Mouse (Mus musculus) 3134 (cell line): ENCODE results near the gene Smad3.

Source experiments
- DNase-seq: peaks from one replicate; pipeline ENCODE4 v3.0.0-alpha.2; 2011; ENCODE audit warnings: low spot score; ENCODE audit not compliant: insufficient read length; ENCODE audit errors: extremely low read depth

Gene Smad3

GRCm38 (mm10) chr9:63668621-63669020, 89.2 kb downstream of the Smad3 start:
- no peak for DNase-seq

- no peak for DNase-seq
Observed at GRCm38 (mm10) chr9:63667373-63667724, 90.4 kb downstream of the Smad3 start.

- peak; percentile 73 for DNase-seq
Observed at GRCm38 (mm10) chr9:63666612-63667372, 91.0 kb downstream of the Smad3 start.

- peak; percentile 78 for DNase-seq
Observed at GRCm38 (mm10) chr9:63664792-63665646, 92.8 kb downstream of the Smad3 start.

DNA sequence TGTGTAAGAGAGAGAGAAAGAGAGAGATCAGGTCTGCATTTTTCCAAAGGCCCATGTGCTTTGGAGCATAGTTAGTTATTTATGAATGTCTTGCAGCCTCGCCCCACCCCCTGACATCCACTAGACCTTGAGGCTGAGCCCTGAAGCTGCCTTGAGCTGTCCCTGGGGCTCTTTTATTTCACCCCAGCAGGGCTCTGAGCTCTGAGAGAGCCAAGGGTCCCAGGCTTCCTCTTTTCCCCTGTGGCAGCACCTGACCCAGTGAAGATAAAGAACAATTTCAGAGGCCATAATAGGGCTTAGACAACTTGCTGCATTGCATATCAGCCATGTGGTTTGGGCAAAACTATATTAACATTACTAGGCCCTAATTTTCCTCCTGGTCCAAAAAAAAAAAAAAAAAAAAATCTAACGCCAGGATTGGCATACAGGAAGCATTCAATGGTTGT, 93.5 kb downstream of the Smad3 start:
- DNase-seq, result no peak

DNA sequence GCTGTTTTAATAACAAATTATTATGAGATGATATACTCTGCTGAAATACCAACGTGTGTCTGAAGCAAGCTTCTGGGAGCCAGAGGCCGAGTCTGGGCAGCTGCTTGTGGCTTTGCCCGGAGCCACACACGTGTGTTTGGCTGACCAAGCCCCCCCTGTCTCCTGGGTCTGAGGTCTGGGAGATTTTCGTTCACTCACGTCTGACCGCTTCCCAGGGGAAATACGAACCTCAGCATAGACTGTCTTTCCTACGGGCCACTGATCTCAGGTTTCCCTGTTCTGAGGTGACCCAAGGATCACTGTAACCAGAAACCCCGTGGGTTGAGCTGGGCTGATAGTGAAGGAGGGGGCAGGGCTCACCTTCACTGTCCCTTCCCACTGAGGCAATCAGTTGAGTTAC, 94.6 kb downstream of the Smad3 start:
- DNase-seq, result no peak

DNA sequence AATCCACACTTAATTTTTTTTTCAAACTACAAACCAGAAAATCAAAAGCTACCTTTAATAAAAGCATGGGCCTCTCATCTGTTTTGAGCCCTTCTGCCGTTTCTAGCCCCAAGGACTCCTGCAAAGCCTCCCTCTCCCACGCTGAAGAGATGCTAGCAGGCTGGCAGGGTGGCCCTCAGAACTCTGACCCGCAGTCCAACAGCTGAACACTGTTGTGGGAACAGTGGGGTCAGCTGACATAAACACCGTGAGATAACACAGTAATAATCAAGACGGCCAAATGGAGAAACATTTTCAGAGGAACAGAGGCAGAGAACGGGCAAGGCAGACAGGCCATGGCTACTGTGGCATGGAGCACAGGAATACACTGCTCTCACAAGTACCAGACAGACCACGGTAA, 95.0 kb downstream of the Smad3 start:
- DNase-seq, result no peak

- no peak for DNase-seq
Observed at GRCm38 (mm10) chr9:63660691-63661090, 97.1 kb downstream of the Smad3 start.

- no peak for DNase-seq
Observed at GRCm38 (mm10) chr9:63660061-63660460, 97.7 kb downstream of the Smad3 start.

GRCm38 (mm10) chr9:63658970-63659371, 98.8 kb downstream of the Smad3 start:
- DNase-seq, result no peak

- DNase-seq, result no peak
Observed at GRCm38 (mm10) chr9:63658436-63658835, 99.4 kb downstream of the Smad3 start.

GRCm38 (mm10) chr9:63657167-63657566, 100.6 kb downstream of the Smad3 start:
- DNase-seq, result peak; percentile 74

GRCm38 (mm10) chr9:63655092-63655491, 102.7 kb downstream of the Smad3 start:
- no peak for DNase-seq

- no peak for DNase-seq
Observed at GRCm38 (mm10) chr9:63654575-63654974, 103.2 kb downstream of the Smad3 start.

- DNase-seq, result no peak
Observed at GRCm38 (mm10) chr9:63653666-63654065, 104.1 kb downstream of the Smad3 start.

GRCm38 (mm10) chr9:63651594-63651993, 106.2 kb downstream of the Smad3 start:
- DNase-seq, result no peak

- no peak for DNase-seq
Observed at GRCm38 (mm10) chr9:63650905-63651304, 106.9 kb downstream of the Smad3 start.

- DNase-seq, result no peak
Observed at GRCm38 (mm10) chr9:63649841-63650545, 107.8 kb downstream of the Smad3 start.

- DNase-seq, result no peak
Observed at GRCm38 (mm10) chr9:63648520-63648918, 109.3 kb downstream of the Smad3 start.

DNA sequence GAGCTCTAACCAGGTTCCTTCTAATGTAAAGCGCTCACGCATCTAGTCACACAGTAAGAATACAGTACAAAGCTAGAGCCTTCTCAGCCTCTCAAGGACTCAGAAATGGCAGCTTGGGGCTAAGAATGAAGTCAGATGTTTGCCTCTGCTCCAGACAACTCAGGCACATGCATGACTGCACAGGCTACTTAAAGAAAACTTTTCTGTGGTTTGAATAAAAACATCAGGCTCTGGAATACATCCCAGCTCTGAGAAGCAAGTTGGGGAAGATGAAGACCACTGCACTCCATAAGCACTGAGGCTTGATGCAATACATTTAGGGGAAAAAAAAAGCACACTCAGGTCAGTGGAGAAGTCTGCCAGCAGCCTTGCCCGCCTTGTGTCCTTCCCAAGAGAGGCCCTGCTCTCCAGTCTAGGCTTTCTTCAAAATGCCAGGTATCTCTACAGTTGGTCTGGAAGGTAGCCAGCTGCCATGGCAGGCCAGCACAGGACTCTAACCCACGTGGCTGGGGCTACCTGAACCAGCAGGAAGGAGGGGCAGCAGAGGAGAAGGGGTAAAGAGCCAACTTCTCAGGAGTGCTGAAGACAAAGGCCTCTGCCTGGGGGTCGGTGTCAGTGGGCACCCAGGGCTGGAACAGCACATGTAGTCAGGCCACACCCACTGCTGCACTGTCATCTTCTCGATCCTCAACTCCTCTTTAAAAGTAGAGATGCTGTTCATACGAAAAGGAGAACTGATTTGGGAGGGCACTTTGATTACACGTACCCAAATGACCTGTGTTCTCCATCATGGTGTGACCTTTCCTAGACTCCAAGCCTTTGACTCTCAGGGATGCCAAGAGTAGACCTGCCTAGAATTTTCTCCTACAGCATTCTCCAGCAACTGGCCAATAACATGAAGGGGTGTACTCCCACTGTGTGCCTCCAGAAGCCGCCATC, 109.9 kb downstream of the Smad3 start:
- DNase-seq, result no peak
